Mouse (Mus musculus) erythroblast, embryonic 14.5 days (primary cell): Measurements from ENCODE around the gene Prokr2.

ENCODE experiments used
- GATA1 ChIP-seq: IDR thresholded peaks from 2 replicates; pipeline ENCODE4 v1.6.1; 2012; ENCODE audit warnings: low read length, inconsistent platforms, mixed read lengths
- TAL1 ChIP-seq: IDR thresholded peaks from 3 replicates; pipeline ENCODE4 v1.6.1; 2012; ENCODE audit warnings: low read length, inconsistent platforms, mixed read lengths

DNA sequence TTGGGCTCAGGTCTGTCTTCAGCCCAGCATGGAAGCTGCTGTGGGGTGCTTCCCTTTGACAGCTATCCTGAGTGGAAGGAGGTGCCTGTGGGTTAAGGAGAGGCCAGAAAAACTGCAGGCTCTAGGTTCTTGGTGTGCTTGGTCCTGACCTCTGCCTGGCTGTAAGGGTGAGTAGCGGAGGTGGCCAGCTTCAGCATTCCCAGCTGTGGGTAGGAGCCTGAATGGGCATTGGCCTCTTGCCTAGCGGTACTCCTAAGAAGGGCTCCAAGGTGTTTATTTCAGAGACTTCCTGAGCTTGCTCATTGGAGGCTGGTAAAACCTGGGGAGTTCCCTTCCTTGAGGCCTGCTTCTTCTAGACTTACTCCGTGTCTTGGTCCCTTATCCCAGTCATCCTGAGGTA lies 94.0 kb downstream of the Prokr2 start:
- no peak for TF ChIP-seq GATA1
- no peak for TF ChIP-seq TAL1
